Mouse (Mus musculus): ENCODE measurements around the gene Nynrin. TPM values are rescaled to one million over a fixed set of nuclear protein-coding genes. Genes with fewer than 3 reads are reported as not detected.

Gene Nynrin
- polyA plus RNA-seq, 1 experiment from 2014 or later, result 28.0 TPM

DNA sequence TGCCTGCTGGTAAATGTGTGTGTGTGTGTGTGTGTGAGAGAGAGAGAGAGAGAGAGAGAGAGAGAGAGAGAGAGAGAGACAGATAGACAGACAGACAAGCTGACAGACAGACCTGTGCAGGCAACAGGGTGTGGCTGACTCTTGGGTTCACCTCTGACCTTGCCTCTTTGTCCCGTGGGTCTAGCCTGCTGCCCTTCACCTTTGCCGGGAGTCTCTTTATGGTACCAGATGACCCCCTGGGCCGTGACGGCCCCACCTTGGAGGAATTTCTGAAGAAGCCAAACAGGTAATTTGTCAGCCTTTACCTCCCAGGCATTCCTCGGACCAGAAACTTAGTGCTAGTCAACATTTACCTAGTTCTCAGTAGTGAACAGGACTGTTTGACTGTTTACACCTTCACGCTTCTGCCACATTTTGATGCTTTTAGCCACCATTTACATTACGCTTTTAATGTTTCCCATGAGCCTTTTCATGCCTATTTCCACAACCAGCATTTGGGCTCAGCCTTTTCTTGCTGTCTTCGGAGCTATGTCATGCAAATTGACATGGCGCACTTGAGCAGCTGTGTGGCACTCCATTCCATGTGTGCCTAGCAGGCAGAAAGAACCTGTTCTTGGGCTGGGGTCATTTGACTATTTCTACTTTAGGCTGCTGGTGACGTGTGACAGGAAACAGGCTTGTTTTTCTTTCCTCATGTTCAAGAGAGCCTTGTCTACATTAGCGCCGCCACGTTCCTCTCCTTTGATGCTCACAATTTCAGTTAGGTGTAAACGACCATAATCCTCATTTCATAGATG is 14.6 kb downstream of the Nynrin start:
- Histone ChIP-seq H3K27ac (replicated peaks) (no peak overlapping the region), H3K9ac (replicated peaks) (no peak overlapping the region), H3K4me1 (peaks cover 2% of the 10 kb centered on the region; the same call in 1 of the 2 replicates), H3K27me3 (no peaks in the 10 kb centered on the region), H3K36me3 (peaks cover 84% of the 10 kb centered on the region), H3K4me3 (no peak overlapping the region), H3K4me2 (replicated peaks) (no peak overlapping the region), H3K9me3 (no peaks in the 10 kb centered on the region)
- ATAC-seq (ENCODE audit: low FRiP score, low read depth), result no peak
- 89% methylated on average over 14 of the region's 14 CpGs for WGBS

GRCm38 (mm10) chr14:55869538-55869937 is 15.7 kb downstream of the Nynrin start:
- H3K4me1 ChIP-seq, result peaks cover 12% of the 10 kb centered on the region; the same call in 1 of the 2 replicates
- 94% methylated on average over 6 of the region's 6 CpGs for WGBS
- no peak overlapping the region for H3K4me3 ChIP-seq
- H3K27ac ChIP-seq (replicated peaks), result no peak overlapping the region
- no peaks in the 10 kb centered on the region for H3K9me3 ChIP-seq
- no peak for ATAC-seq (ENCODE audit: low FRiP score, low read depth)
- no peak overlapping the region for H3K4me2 ChIP-seq (replicated peaks)
- peaks cover 77% of the 10 kb centered on the region for H3K36me3 ChIP-seq
- H3K27me3 ChIP-seq, result no peaks in the 10 kb centered on the region
- no peak overlapping the region for H3K9ac ChIP-seq (replicated peaks)

- Histone ChIP-seq H3K36me3 (peaks cover 53% of the 10 kb centered on the region), H3K4me1 (peaks cover 12% of the 10 kb centered on the region; the same call in 1 of the 2 replicates), H3K9ac (replicated peaks) (no peak overlapping the region), H3K27me3 (no peaks in the 10 kb centered on the region), H3K4me2 (replicated peaks) (no peak overlapping the region), H3K9me3 (no peaks in the 10 kb centered on the region), H3K4me3 (no peak overlapping the region), H3K27ac (replicated peaks) (no peak overlapping the region)
- 91% methylated on average over 12 of the region's 12 CpGs for WGBS
- ATAC-seq (ENCODE audit: low FRiP score, low read depth), result no peak
Observed at GRCm38 (mm10) chr14:55872039-55872438, 18.2 kb downstream of the Nynrin start.

GRCm38 (mm10) chr14:55872551-55872950 is 18.7 kb downstream of the Nynrin start:
- H3K9ac ChIP-seq (replicated peaks), result no peak overlapping the region
- H3K4me2 ChIP-seq (replicated peaks), result no peak overlapping the region
- H3K4me1 ChIP-seq, result peaks cover 12% of the 10 kb centered on the region; the same call in 1 of the 2 replicates
- H3K36me3 ChIP-seq, result peaks cover 52% of the 10 kb centered on the region
- H3K4me3 ChIP-seq, result no peak overlapping the region
- H3K9me3 ChIP-seq, result no peaks in the 10 kb centered on the region
- WGBS, result 91% methylated on average over 17 of the region's 17 CpGs
- no peaks in the 10 kb centered on the region for H3K27me3 ChIP-seq
- H3K27ac ChIP-seq (replicated peaks), result no peak overlapping the region
- no peak for ATAC-seq (ENCODE audit: low FRiP score, low read depth)

DNA sequence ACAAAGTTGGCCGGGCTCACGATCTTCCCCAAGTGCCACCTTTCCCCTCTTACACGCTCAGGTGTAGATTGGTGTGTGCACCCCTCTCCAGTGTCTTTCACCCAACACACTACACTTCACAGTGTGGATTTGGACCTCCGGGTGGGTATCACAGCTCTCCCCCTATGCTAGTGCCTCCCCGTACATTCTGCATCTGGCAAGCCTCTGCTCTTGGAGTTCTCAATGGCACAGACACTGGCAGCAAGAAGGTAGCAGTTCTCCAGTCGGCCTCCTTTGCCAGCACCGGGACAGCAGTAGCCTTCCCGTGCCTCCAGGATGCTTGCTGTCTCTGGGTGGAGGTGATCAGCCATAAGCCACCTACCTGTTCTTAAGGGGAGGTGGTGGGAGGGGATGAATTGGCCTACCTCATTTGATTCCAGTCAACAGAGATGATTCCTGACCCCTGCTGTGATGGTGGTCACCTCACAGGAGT is 19.5 kb downstream of the Nynrin start:
- Histone ChIP-seq H3K9ac (replicated peaks) (0 out of 2 replicates have a peak overlapping the region, but pooled peaks have one; percentile 7), H3K4me3 (no peak overlapping the region), H3K27me3 (no peaks in the 10 kb centered on the region), H3K27ac (replicated peaks) (peak overlapping the region; percentile 56; the same call in 1 of the 2 replicates), H3K9me3 (no peaks in the 10 kb centered on the region), H3K4me2 (replicated peaks) (no peak overlapping the region), H3K36me3 (peaks cover 45% of the 10 kb centered on the region), H3K4me1 (peaks cover 12% of the 10 kb centered on the region; the same call in 1 of the 2 replicates)
- peak; percentile 20; the same call in 1 of the 2 replicates for ATAC-seq (ENCODE audit: low FRiP score, low read depth)
- 79% methylated on average over 8 of the region's 8 CpGs for WGBS

DNA sequence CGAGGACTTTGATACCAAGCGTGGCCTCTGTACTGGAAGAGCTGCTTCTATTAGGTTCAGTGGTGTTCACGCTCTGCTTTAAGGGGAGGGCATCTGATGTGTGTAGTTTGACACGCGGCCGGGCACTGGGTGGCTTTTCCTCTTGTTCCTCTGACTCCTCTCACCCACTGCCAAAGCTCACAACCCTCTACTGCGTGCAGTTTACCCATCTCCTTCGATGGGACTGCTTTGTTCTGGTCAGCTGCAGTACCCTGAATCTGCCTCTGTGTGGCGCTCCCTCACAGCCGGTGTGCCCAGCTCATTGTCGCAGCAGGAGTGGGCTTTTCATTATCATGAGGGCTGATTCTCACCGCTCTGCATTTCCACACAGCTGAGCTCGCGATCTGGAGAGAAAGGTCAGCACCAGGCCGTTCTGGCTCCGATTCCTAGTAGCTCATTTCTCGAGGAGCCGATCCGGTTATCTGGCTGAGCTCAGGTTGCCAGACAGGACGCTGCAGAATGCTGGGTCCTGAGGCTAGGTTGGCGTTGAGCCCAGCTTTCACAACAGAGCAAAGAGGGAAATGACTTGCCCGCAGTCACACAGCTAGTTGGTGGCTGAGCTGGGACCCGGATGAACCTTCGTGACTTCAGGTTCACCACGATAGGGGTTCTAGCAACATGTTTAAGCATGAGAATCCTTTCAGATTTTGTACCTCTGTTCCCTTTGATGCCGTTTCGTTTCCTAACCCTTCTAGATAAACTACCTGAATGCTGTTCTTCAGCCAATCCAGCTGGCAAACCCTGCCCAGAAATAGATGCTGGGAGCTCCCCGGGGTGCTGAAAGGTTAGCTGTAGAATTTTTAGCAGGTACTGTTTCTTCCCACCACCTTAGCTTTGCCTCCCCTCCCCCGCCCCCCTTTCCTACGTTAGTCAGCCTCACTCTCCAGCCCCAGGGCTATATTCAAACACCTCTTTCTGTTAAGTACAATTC is 20.2 kb downstream of the Nynrin start:
- H3K9ac ChIP-seq (replicated peaks), result peak overlapping the region; percentile 7; the same call in 1 of the 2 replicates
- peak; percentile 71 for ATAC-seq (ENCODE audit: low FRiP score, low read depth)
- peaks cover 38% of the 10 kb centered on the region for H3K36me3 ChIP-seq
- 15% methylated on average over 30 of the region's 30 CpGs for WGBS
- H3K27ac ChIP-seq (replicated peaks), result peak overlapping the region; percentile 56
- H3K9me3 ChIP-seq, result no peaks in the 10 kb centered on the region
- peak overlapping the region; percentile 15 for H3K4me3 ChIP-seq
- H3K27me3 ChIP-seq, result no peaks in the 10 kb centered on the region
- H3K4me2 ChIP-seq (replicated peaks), result peak overlapping the region; percentile 36
- H3K4me1 ChIP-seq, result peaks cover 12% of the 10 kb centered on the region; the same call in 1 of the 2 replicates

- no peaks in the 10 kb centered on the region for H3K9me3 ChIP-seq
- no peak overlapping the region for H3K9ac ChIP-seq (replicated peaks)
- no peak for ATAC-seq (ENCODE audit: low FRiP score, low read depth)
- H3K4me3 ChIP-seq, result no peak overlapping the region
- peaks cover 12% of the 10 kb centered on the region; the same call in 1 of the 2 replicates for H3K4me1 ChIP-seq
- no peak overlapping the region for H3K4me2 ChIP-seq (replicated peaks)
- peaks cover 4% of the 10 kb centered on the region for H3K27me3 ChIP-seq
- no peak overlapping the region for H3K27ac ChIP-seq (replicated peaks)
- peaks cover 3% of the 10 kb centered on the region; the same call in 1 of the 2 replicates for H3K36me3 ChIP-seq
- WGBS, result 39% methylated on average over 14 of the region's 14 CpGs
Observed at GRCm38 (mm10) chr14:55877469-55878315, 23.9 kb downstream of the Nynrin start.

DNA sequence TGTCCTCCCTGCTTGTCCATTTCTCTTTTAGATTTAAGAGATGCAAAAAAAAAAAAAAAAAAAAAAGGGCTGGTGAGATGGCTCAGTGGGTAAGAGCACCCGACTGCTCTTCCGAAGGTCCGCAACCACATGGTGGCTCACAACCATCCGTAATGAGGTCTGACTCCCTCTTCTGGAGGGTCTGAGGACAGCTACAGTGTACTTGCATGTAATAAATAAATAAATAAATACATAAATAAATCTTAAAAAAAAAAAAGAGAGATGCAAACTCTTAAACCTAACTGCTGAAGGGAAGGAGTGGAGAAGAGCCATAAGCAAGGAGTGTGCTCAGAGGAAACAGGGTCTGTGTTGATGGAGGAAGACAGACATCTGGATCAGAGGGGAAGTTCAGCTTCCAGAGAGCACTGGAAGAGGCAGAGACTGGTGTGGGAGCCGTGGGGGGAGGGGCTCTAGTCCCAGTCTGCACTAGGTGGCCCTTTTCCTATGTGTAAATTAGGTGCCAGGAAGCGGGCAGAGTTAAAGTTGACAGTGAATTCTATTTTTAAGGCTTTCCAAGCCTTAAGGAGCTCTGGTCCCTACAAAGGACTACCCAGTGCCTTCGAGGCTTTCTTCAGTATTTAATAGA is 24.6 kb downstream of the Nynrin start:
- 33% methylated on average over 6 of the region's 7 CpGs for WGBS
- Histone ChIP-seq H3K36me3 (no peaks in the 10 kb centered on the region), H3K4me2 (replicated peaks) (no peak overlapping the region), H3K27ac (replicated peaks) (no peak overlapping the region), H3K4me3 (no peak overlapping the region), H3K9ac (replicated peaks) (no peak overlapping the region), H3K27me3 (peaks cover 8% of the 10 kb centered on the region), H3K4me1 (peaks cover 10% of the 10 kb centered on the region; the same call in 1 of the 2 replicates), H3K9me3 (no peaks in the 10 kb centered on the region)
- no peak for ATAC-seq (ENCODE audit: low FRiP score, low read depth)

GRCm38 (mm10) chr14:55879623-55880022 is 25.8 kb downstream of the Nynrin start:
- no peak for ATAC-seq (ENCODE audit: low FRiP score, low read depth)
- Histone ChIP-seq H3K9ac (replicated peaks) (no peak overlapping the region), H3K27me3 (peaks cover 8% of the 10 kb centered on the region), H3K36me3 (no peaks in the 10 kb centered on the region), H3K4me1 (peaks cover 8% of the 10 kb centered on the region), H3K4me2 (replicated peaks) (no peak overlapping the region), H3K27ac (replicated peaks) (no peak overlapping the region), H3K9me3 (no peaks in the 10 kb centered on the region), H3K4me3 (no peak overlapping the region)
- 14% methylated on average over 1 of the region's 1 CpGs for WGBS

DNA sequence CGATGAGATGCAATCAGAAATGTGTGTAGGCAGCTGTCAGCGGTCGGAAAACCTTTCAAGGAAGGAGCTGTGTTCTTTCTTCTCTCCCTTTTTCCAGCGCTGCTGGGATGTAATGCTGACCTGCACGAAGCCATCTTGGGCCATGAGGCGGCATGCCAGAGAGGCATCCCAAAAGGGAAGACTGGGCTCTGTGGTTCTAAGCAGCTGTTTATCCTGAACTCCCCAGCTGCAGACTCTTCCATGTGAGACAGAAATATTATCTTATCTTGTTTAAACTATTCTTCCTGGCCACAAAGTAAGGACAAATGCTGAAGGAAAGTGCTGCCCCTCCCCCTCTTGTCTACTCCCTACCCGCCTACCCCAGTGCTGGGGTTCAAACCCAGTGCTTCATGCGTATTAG is 27.2 kb downstream of the Nynrin start:
- Histone ChIP-seq H3K27me3 (peaks cover 8% of the 10 kb centered on the region), H3K9ac (replicated peaks) (no peak overlapping the region), H3K4me2 (replicated peaks) (no peak overlapping the region), H3K4me1 (peaks cover 17% of the 10 kb centered on the region), H3K4me3 (no peak overlapping the region), H3K36me3 (no peaks in the 10 kb centered on the region), H3K9me3 (no peaks in the 10 kb centered on the region), H3K27ac (replicated peaks) (no peak overlapping the region)
- 79% methylated on average over 8 of the region's 8 CpGs for WGBS
- ATAC-seq (ENCODE audit: low FRiP score, low read depth), result no peak

All from midbrain, embryonic 12.5 days (tissue).